Comparison of ENCODE assay signal across 17 mouse cellular contexts in genomic region chr12:8455046-8455445, GRCm38 (mm10). TPM values are rescaled to one million over a fixed set of nuclear protein-coding genes. Genes with fewer than 3 reads are reported as not detected.
DNase-seq lines count a peak whose midpoint lies in the region; ATAC-seq and TF ChIP-seq lines count a peak whose summit lies in the region.
"Had no signal": no experiment of that assay in that cellular context is flagged by ENCODE, and none has a peak within 500 bp of the region (broad histone marks: within the 10 kb centered on the region; RNA-seq: fewer than 3 reads in every experiment).

No protein-coding gene starts in this region.

- WGBS in heart, adult 2 months = 54% methylated on average over 2 of the region's 2 CpGs
- WGBS in midbrain, embryonic 11.5 days = 53% methylated on average over 2 of the region's 2 CpGs
- 65% methylated on average over 2 of the region's 2 CpGs for WGBS in midbrain, embryonic 15.5 days

- intact Hi-C loops in heart, adult 2 months (cut with DNase I) = loop anchor here (2.0 kb wide), 1 partner anchor 44 kb away; no protein-coding TSS in a partner anchor

- H3K4me3 ChIP-seq in heart, adult 2 months = no peak overlapping the region
- H3K4me3 ChIP-seq in midbrain, embryonic 11.5 days (ENCODE audit: low read depth, low read length) = no peak overlapping the region
- no peak overlapping the region for H3K4me3 ChIP-seq in midbrain, embryonic 15.5 days
- no peak overlapping the region for H3K4me3 ChIP-seq in myocyte
- H3K4me3 ChIP-seq: embryonic facial prominence, embryonic 13.5 days; forebrain, embryonic 12.5 days; gastrocnemius, adult 2 months; heart, embryonic 10.5 days; hindbrain, embryonic 12.5 days had no signal

- no peak overlapping the region for H3K27ac ChIP-seq in heart, adult 2 months
- H3K27ac ChIP-seq in midbrain, embryonic 11.5 days (ENCODE audit: low read depth, low read length) = no peak overlapping the region
- no peak overlapping the region for H3K27ac ChIP-seq in midbrain, embryonic 15.5 days
- H3K27ac ChIP-seq: embryonic facial prominence, embryonic 13.5 days; forebrain, embryonic 12.5 days; heart, embryonic 10.5 days; hindbrain, embryonic 12.5 days had no signal

- no peaks in the 10 kb centered on the region for H3K79me2 ChIP-seq in heart, adult 2 months (replicated peaks; ENCODE audit: control insufficient read depth, insufficient read depth, low read length)
- H3K79me2 ChIP-seq in myocyte (ENCODE audit: control insufficient read depth, insufficient read depth) = no peaks in the 10 kb centered on the region

- peaks cover 22% of the 10 kb centered on the region for H3K4me1 ChIP-seq in heart, adult 2 months (ENCODE audit: control insufficient read depth, insufficient read depth, low read length)
- no peaks in the 10 kb centered on the region; the same call in 1 of the 2 replicates for H3K4me1 ChIP-seq in midbrain, embryonic 11.5 days (ENCODE audit: control insufficient read depth, insufficient read depth, low read length)
- peaks cover 5% of the 10 kb centered on the region; the same call in 1 of the 2 replicates for H3K4me1 ChIP-seq in midbrain, embryonic 15.5 days

- no peak for TF ChIP-seq CTCF in heart, adult 2 months (IDR thresholded peaks at IDR 0.05)

- no peak for TF ChIP-seq EP300 in heart, adult 2 months (IDR thresholded peaks at IDR 0.05; ENCODE audit: insufficient read depth, low read depth, low read length)

- H3K36me3 ChIP-seq in heart, adult 2 months (ENCODE audit: control insufficient read depth, insufficient read depth, low read length) = no peaks in the 10 kb centered on the region
- H3K36me3 ChIP-seq in midbrain, embryonic 11.5 days (ENCODE audit: control insufficient read depth, insufficient read depth, low read length) = no peaks in the 10 kb centered on the region
- H3K36me3 ChIP-seq in midbrain, embryonic 15.5 days (replicated peaks) = no peaks in the 10 kb centered on the region
- H3K36me3 ChIP-seq in myocyte (ENCODE audit: control insufficient read depth, insufficient read depth) = no peaks in the 10 kb centered on the region
- H3K36me3 ChIP-seq: embryonic facial prominence, embryonic 13.5 days; forebrain, embryonic 12.5 days; heart, embryonic 10.5 days; hindbrain, embryonic 12.5 days had no signal

- no peak overlapping the region for H3ac ChIP-seq in myocyte (ENCODE audit: control insufficient read depth, insufficient read length)

- no peaks in the 10 kb centered on the region for H3K9me3 ChIP-seq in midbrain, embryonic 11.5 days (ENCODE audit: control insufficient read depth, low read length)
- no peaks in the 10 kb centered on the region for H3K9me3 ChIP-seq in midbrain, embryonic 15.5 days
- H3K9me3 ChIP-seq: embryonic facial prominence, embryonic 13.5 days; forebrain, embryonic 12.5 days; heart, embryonic 10.5 days; hindbrain, embryonic 12.5 days had no signal

- no peak for ATAC-seq in midbrain, embryonic 11.5 days (ENCODE audit: low FRiP score)
- no peak for ATAC-seq in midbrain, embryonic 15.5 days (replicated peaks)
- ATAC-seq: activated CD4-positive, CD25-positive, alpha-beta regulatory T cell, adult 4 months; CD4-positive, CD25-positive, alpha-beta regulatory T cell, adult 4 months; hindbrain, embryonic 16.5 days had no signal

- H3K9ac ChIP-seq in heart, adult 2 months (ENCODE audit: low read depth, low read length) = no peak overlapping the region
- no peak overlapping the region for H3K9ac ChIP-seq in midbrain, embryonic 11.5 days (ENCODE audit: low read length)
- no peak overlapping the region for H3K9ac ChIP-seq in midbrain, embryonic 15.5 days
- H3K9ac ChIP-seq: embryonic facial prominence, embryonic 13.5 days; forebrain, embryonic 12.5 days; forebrain, postnatal 0 days; hindbrain, embryonic 12.5 days had no signal

- no peaks in the 10 kb centered on the region for H3K27me3 ChIP-seq in heart, adult 2 months (ENCODE audit: control insufficient read depth, insufficient read depth, low read length)
- H3K27me3 ChIP-seq in midbrain, embryonic 11.5 days (ENCODE audit: control insufficient read depth, insufficient read depth, low read length) = no peaks in the 10 kb centered on the region
- no peaks in the 10 kb centered on the region for H3K27me3 ChIP-seq in midbrain, embryonic 15.5 days (replicated peaks)
- H3K27me3 ChIP-seq in myocyte (ENCODE audit: control insufficient read depth, insufficient read depth, insufficient read length) = no peaks in the 10 kb centered on the region
- H3K27me3 ChIP-seq: embryonic facial prominence, embryonic 13.5 days; forebrain, embryonic 12.5 days had no signal

- no peak for TF ChIP-seq POLR2A in heart, adult 2 months (IDR thresholded peaks at IDR 0.05; ENCODE audit: insufficient read depth, low read depth, low read length)
- TF ChIP-seq POLR2A in myocyte (IDR thresholded peaks at IDR 0.05; ENCODE audit: insufficient read length, low read depth) = no peak

- DNase-seq in heart, adult 11 months = peak; percentile 88
- no peak for DNase-seq in heart, adult 2 months
- peak; percentile 35 for DNase-seq in midbrain, embryonic 11.5 days (ENCODE audit: low spot score, missing footprints)
- no peak for DNase-seq in natural killer cell, adult 2 months (ENCODE audit: low spot score in 2 of 2)
- DNase-seq in frontal cortex, adult 2 months (ENCODE audit: extremely low spot score in 1 of 2, low spot score in 1 of 2) = no peak
- DNase-seq: cerebellum, adult 11-12 months had no signal

- no peak overlapping the region for H3K4me2 ChIP-seq in midbrain, embryonic 11.5 days
- H3K4me2 ChIP-seq in midbrain, embryonic 15.5 days = no peak overlapping the region
- peak overlapping the region; percentile 54 for H3K4me2 ChIP-seq in myocyte (ENCODE audit: low read depth)
- H3K4me2 ChIP-seq: embryonic facial prominence, embryonic 13.5 days; forebrain, embryonic 12.5 days; hindbrain, embryonic 12.5 days had no signal

TF ChIP-seq in myocyte, 11 proteins besides CTCF, POLR2A, EP300 and RAD21:
- TF ChIP-seq SRF (IDR thresholded peaks at IDR 0.05; ENCODE audit: control insufficient read depth, insufficient read length, low read depth) (no peak), REST (IDR thresholded peaks at IDR 0.05; ENCODE audit: insufficient read depth, insufficient read length) (no peak), POLR2AphosphoS2 (IDR thresholded peaks at IDR 0.05; ENCODE audit: insufficient read length, low read depth) (no peak), MYOD1 (IDR thresholded peaks at IDR 0.05; ENCODE audit: control insufficient read depth in 1 of 3, insufficient read length in 2 of 3, low read depth in 2 of 3) (no peak), USF1 (IDR thresholded peaks at IDR 0.05; ENCODE audit: low read depth) (no peak), TCF12 (IDR thresholded peaks at IDR 0.05; ENCODE audit: insufficient read depth, poor library complexity, severe bottlenecking) (no peak), CEBPB (IDR thresholded peaks at IDR 0.05; ENCODE audit: insufficient read depth, poor library complexity, severe bottlenecking) (no peak), E2F4 (IDR thresholded peaks at IDR 0.05; ENCODE audit: insufficient read depth) (no peak), TCF3 (IDR thresholded peaks at IDR 0.05; ENCODE audit: insufficient read length, low read depth) (no peak), MAX (IDR thresholded peaks at IDR 0.05; ENCODE audit: low read depth) (no peak), MYOG (IDR thresholded peaks at IDR 0.05; ENCODE audit: control insufficient read depth in 1 of 3, insufficient read depth in 1 of 3, insufficient read length in 2 of 3, low read depth in 2 of 3) (no peak)

RNA-seq across cellular contexts. Expression of gene Rhob, which starts 44.8 kb away (rescaled TPM):
- total RNA-seq in heart, adult 2 months (2021) = 100 to 1,000 TPM; 163 to 193 TPM
- polyA plus RNA-seq in heart, adult 2 months (2012; rRNA removed) = 184 and 194 TPM in 2 replicates
- 58.4 and 59.8 TPM in 2 replicates for polyA plus RNA-seq in midbrain, embryonic 11.5 days (2014; fragmentation: Nextera tagmentation; extraction: Ambion mirVana)
- polyA plus RNA-seq in midbrain, embryonic 15.5 days (2015; fragmentation: Nextera tagmentation; extraction: Ambion mirVana) = 83.3 and 95.1 TPM in 2 replicates
- 415 TPM for polyA plus RNA-seq in myocyte (2012; fragmentation: generic; extraction: Trizol)
- polyA plus RNA-seq in frontal cortex, adult 2 months (2012; rRNA removed) = 285 and 316 TPM in 2 replicates

Comparison
In these comparisons a context has a peak if more than half of its experiments do, and no peak if none do; other contexts are left out.
1. DNase-seq: peak in heart, adult 11 months (single experiment) and midbrain, embryonic 11.5 days (single experiment); none in heart, adult 2 months (0 of 2), natural killer cell, adult 2 months (0 of 2) and frontal cortex, adult 2 months (0 of 2).